Mouse (Mus musculus): ENCODE measurements around the gene Them7. TPM values are rescaled to one million over a fixed set of nuclear protein-coding genes. Genes with fewer than 3 reads are reported as not detected.

The Them7 gene
- polyA plus RNA-seq, 1 experiment from 2014 or later, result 0.13 TPM

GRCm38 (mm10) chr2:105408511-105408910, 184.4 kb downstream of the Them7 start:
- no peak overlapping the region for H3K4me2 ChIP-seq (replicated peaks)
- 0 out of 2 replicates have a peak, but pooled peaks cover 3% of the 10 kb centered on the region for H3K27me3 ChIP-seq
- 68% methylated on average over 4 of the region's 4 CpGs for WGBS
- no peaks in the 10 kb centered on the region for H3K9me3 ChIP-seq (replicated peaks)
- H3K36me3 ChIP-seq, result no peaks in the 10 kb centered on the region
- H3K4me3 ChIP-seq, result no peak overlapping the region
- no peak overlapping the region for H3K27ac ChIP-seq
- H3K9ac ChIP-seq, result no peak overlapping the region
- H3K4me1 ChIP-seq, result no peaks in the 10 kb centered on the region; the same call in 1 of the 2 replicates
- no peak for ATAC-seq (ENCODE audit: low FRiP score)

DNA sequence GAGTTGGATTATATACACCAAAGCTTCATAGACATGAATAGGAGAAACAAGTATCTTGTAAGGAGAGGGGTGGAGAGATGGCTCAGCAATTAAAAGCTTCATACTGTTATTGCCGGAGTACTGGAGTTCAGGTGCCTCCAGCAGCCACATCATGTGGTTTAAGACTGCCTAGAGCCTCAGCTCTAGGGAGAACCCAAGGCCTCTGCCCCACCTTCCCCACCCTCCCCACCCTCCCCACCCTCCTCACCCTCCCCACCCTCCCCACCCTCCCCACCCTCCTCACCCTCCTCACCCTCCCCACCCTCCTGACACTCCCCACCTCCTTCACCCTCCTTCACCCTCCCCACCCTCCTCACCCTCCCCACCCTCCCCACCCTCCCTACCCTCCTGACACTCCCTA, 185.1 kb downstream of the Them7 start:
- no peaks in the 10 kb centered on the region for H3K9me3 ChIP-seq (replicated peaks)
- no peak overlapping the region for H3K4me3 ChIP-seq
- ATAC-seq (ENCODE audit: low FRiP score), result no peak
- 92% methylated on average over 1 of the region's 1 CpGs for WGBS
- 0 out of 2 replicates have a peak, but pooled peaks cover 3% of the 10 kb centered on the region for H3K27me3 ChIP-seq
- H3K27ac ChIP-seq, result no peak overlapping the region
- H3K36me3 ChIP-seq, result no peaks in the 10 kb centered on the region
- no peak overlapping the region for H3K4me2 ChIP-seq (replicated peaks)
- no peak overlapping the region for H3K9ac ChIP-seq
- H3K4me1 ChIP-seq, result no peaks in the 10 kb centered on the region; the same call in 1 of the 2 replicates

GRCm38 (mm10) chr2:105414309-105414708, 190.2 kb downstream of the Them7 start:
- no peak overlapping the region for H3K9ac ChIP-seq
- 71% methylated on average over 2 of the region's 2 CpGs for WGBS

DNA sequence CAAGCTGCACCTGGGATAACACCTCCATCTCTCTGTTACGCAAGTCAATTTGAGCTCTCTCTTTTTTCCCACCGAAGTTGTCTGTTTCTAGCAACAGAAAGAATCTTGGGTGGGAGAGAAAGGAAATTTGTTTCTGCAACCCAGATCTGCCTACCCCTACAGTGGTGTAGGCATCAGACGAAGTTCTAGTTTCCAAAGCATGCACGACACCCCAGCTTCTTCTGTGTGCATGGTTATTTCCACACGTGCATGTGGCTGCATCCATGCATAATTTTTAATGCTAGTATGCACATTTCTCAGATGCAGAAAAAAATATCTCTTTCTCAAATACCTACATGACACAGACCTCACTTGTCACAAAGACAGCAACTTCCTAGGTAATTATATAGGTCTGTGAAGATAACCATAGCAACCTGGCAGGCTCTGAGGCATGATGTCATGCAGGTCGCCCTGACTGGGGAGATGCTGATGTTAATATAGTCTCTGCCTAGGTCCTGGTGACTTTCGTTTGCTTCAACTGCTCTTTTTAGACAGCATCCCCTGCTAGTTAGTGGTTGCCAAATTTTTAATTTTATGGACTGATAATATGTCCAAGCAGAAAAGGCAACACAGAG, 192.0 kb downstream of the Them7 start:
- 66% methylated on average over 7 of the region's 7 CpGs for WGBS
- no peaks in the 10 kb centered on the region for H3K9me3 ChIP-seq (replicated peaks)
- peak; percentile 33; the same call in 1 of the 2 replicates for ATAC-seq (ENCODE audit: low FRiP score)

More at GRCm38 (mm10) chr2:105414309-105414708, 190.2 kb downstream of the Them7 start:
- H3K27ac ChIP-seq, result no peak overlapping the region
- no peaks in the 10 kb centered on the region for H3K27me3 ChIP-seq
- H3K4me1 ChIP-seq, result peaks cover 19% of the 10 kb centered on the region
- no peak for ATAC-seq (ENCODE audit: low FRiP score)
- H3K4me2 ChIP-seq (replicated peaks), result no peak overlapping the region
- H3K36me3 ChIP-seq, result no peaks in the 10 kb centered on the region
- H3K9me3 ChIP-seq (replicated peaks), result no peaks in the 10 kb centered on the region
- no peak overlapping the region for H3K4me3 ChIP-seq

GRCm38 (mm10) chr2:105416660-105417348, 192.7 kb downstream of the Them7 start:
- Histone ChIP-seq H3K9me3 (replicated peaks) (no peaks in the 10 kb centered on the region), H3K4me3 (no peak overlapping the region), H3K9ac (no peak overlapping the region), H3K27ac (no peak overlapping the region), H3K27me3 (no peaks in the 10 kb centered on the region), H3K36me3 (no peaks in the 10 kb centered on the region), H3K4me2 (replicated peaks) (no peak overlapping the region), H3K4me1 (peaks cover 19% of the 10 kb centered on the region)
- WGBS, result 35% methylated on average over 8 of the region's 8 CpGs
- ATAC-seq (ENCODE audit: low FRiP score), result peak; percentile 55; the same call in 1 of the 2 replicates

More for the DNA sequence above, 192.0 kb downstream of the Them7 start:
- no peak overlapping the region for H3K27ac ChIP-seq
- no peak overlapping the region for H3K4me2 ChIP-seq (replicated peaks)
- H3K27me3 ChIP-seq, result no peaks in the 10 kb centered on the region
- H3K36me3 ChIP-seq, result no peaks in the 10 kb centered on the region
- no peak overlapping the region for H3K9ac ChIP-seq
- H3K4me1 ChIP-seq, result peaks cover 19% of the 10 kb centered on the region
- H3K4me3 ChIP-seq, result no peak overlapping the region

GRCm38 (mm10) chr2:105417663-105418062, 193.5 kb downstream of the Them7 start:
- WGBS, result 90% methylated on average over 5 of the region's 5 CpGs
- H3K4me2 ChIP-seq (replicated peaks), result no peak overlapping the region
- H3K36me3 ChIP-seq, result no peaks in the 10 kb centered on the region
- ATAC-seq (ENCODE audit: low FRiP score), result no peak
- H3K4me1 ChIP-seq, result peaks cover 19% of the 10 kb centered on the region
- H3K9me3 ChIP-seq (replicated peaks), result no peaks in the 10 kb centered on the region
- H3K9ac ChIP-seq, result no peak overlapping the region
- no peak overlapping the region for H3K4me3 ChIP-seq
- no peaks in the 10 kb centered on the region for H3K27me3 ChIP-seq
- H3K27ac ChIP-seq, result no peak overlapping the region

- H3K27ac ChIP-seq, result no peak overlapping the region
- no peak overlapping the region for H3K4me2 ChIP-seq (replicated peaks)
- H3K9me3 ChIP-seq (replicated peaks), result no peaks in the 10 kb centered on the region
- no peak overlapping the region for H3K4me3 ChIP-seq
- no peaks in the 10 kb centered on the region for H3K27me3 ChIP-seq
- H3K36me3 ChIP-seq, result no peaks in the 10 kb centered on the region
- no peak overlapping the region for H3K9ac ChIP-seq
- peaks cover 19% of the 10 kb centered on the region for H3K4me1 ChIP-seq
- no peak for ATAC-seq (ENCODE audit: low FRiP score)
- 90% methylated on average over 12 of the region's 12 CpGs for WGBS
These were observed 194.6 kb downstream of the Them7 start for GRCm38 (mm10) chr2:105418629-105419227.

- H3K36me3 ChIP-seq, result no peaks in the 10 kb centered on the region
- 77% methylated on average over 8 of the region's 8 CpGs for WGBS
- no peak for ATAC-seq (ENCODE audit: low FRiP score)
These were observed 203.3 kb downstream of the Them7 start for GRCm38 (mm10) chr2:105427447-105427846.

GRCm38 (mm10) chr2:105428029-105428428, 203.9 kb downstream of the Them7 start:
- Histone ChIP-seq H3K4me1 (peaks cover 5% of the 10 kb centered on the region), H3K9ac (no peak overlapping the region), H3K27me3 (peaks cover 8% of the 10 kb centered on the region; the same call in 1 of the 2 replicates), H3K9me3 (replicated peaks) (no peaks in the 10 kb centered on the region), H3K4me3 (no peak overlapping the region), H3K36me3 (no peaks in the 10 kb centered on the region), H3K4me2 (replicated peaks) (no peak overlapping the region), H3K27ac (no peak overlapping the region)
- peak; percentile 68; the same call in 1 of the 2 replicates for ATAC-seq (ENCODE audit: low FRiP score)
- 4% methylated on average over 12 of the region's 12 CpGs for WGBS

More at GRCm38 (mm10) chr2:105427447-105427846, 203.3 kb downstream of the Them7 start:
- 0 out of 2 replicates have a peak, but pooled peaks cover 3% of the 10 kb centered on the region for H3K4me1 ChIP-seq
- no peak overlapping the region for H3K27ac ChIP-seq
- H3K9me3 ChIP-seq (replicated peaks), result no peaks in the 10 kb centered on the region
- H3K4me2 ChIP-seq (replicated peaks), result no peak overlapping the region
- no peak overlapping the region for H3K4me3 ChIP-seq
- H3K27me3 ChIP-seq, result peaks cover 8% of the 10 kb centered on the region; the same call in 1 of the 2 replicates
- H3K9ac ChIP-seq, result no peak overlapping the region

GRCm38 (mm10) chr2:105428467-105428866, 204.3 kb downstream of the Them7 start:
- H3K4me2 ChIP-seq (replicated peaks), result no peak overlapping the region
- no peaks in the 10 kb centered on the region for H3K36me3 ChIP-seq
- peaks cover 9% of the 10 kb centered on the region for H3K4me1 ChIP-seq
- WGBS, result 19% methylated on average over 6 of the region's 6 CpGs
- H3K9ac ChIP-seq, result no peak overlapping the region
- H3K27me3 ChIP-seq, result peaks cover 8% of the 10 kb centered on the region; the same call in 1 of the 2 replicates
- H3K9me3 ChIP-seq (replicated peaks), result no peaks in the 10 kb centered on the region
- peak; percentile 63; the same call in 1 of the 2 replicates for ATAC-seq (ENCODE audit: low FRiP score)
- H3K27ac ChIP-seq, result no peak overlapping the region
- no peak overlapping the region for H3K4me3 ChIP-seq

Data from hindbrain, embryonic 12.5 days (tissue).